9 mouse cellular contexts compared by ENCODE assay signal in genomic region chr12:38342657-38343056, GRCm38 (mm10).
DNase-seq lines count a peak whose midpoint lies in the region; ATAC-seq and TF ChIP-seq lines count a peak whose summit lies in the region.
"Had no signal": no experiment of that assay in that cellular context is flagged by ENCODE, and none has a peak within 500 bp of the region (broad histone marks: within the 10 kb centered on the region; RNA-seq: fewer than 3 reads in every experiment).

No protein-coding gene starts in this region.

- peak; percentile 44 for TF ChIP-seq RAD21 in MEL (IDR thresholded peaks at IDR 0.05; ENCODE audit: low read depth, low read length)

- TF ChIP-seq EP300 in MEL (IDR thresholded peaks at IDR 0.05; ENCODE audit: low read depth in 1 of 2, low read length in 2 of 2): no peak

- no peaks in the 10 kb centered on the region for H3K79me2 ChIP-seq in MEL (ENCODE audit: control insufficient read depth, insufficient read depth, low read length, poor library complexity)

- no peaks in the 10 kb centered on the region for H3K36me3 ChIP-seq in MEL (ENCODE audit: control insufficient read depth in 1 of 2, insufficient read depth in 2 of 2, low read length in 2 of 2)
- H3K36me3 ChIP-seq in embryonic facial prominence, embryonic 14.5 days (ENCODE audit: control insufficient read depth, insufficient read depth, low read length): no peaks in the 10 kb centered on the region
- no peaks in the 10 kb centered on the region for H3K36me3 ChIP-seq in hindbrain, embryonic 15.5 days
- H3K36me3 ChIP-seq: heart, embryonic 15.5 days had no signal

- H3K4me3 ChIP-seq in MEL (ENCODE audit: control insufficient read depth in 1 of 2, insufficient read depth in 1 of 2, low read depth in 2 of 2, low read length in 2 of 2): no peak overlapping the region
- no peak overlapping the region for H3K4me3 ChIP-seq in embryonic facial prominence, embryonic 14.5 days (ENCODE audit: low read depth, low read length)
- H3K4me3 ChIP-seq in hindbrain, embryonic 15.5 days: no peak overlapping the region
- H3K4me3 ChIP-seq: heart, embryonic 15.5 days had no signal

- H3K4me2 ChIP-seq in embryonic facial prominence, embryonic 14.5 days (ENCODE audit: low read depth, low read length): no peak overlapping the region
- H3K4me2 ChIP-seq in hindbrain, embryonic 15.5 days: peak overlapping the region; percentile 36
- H3K4me2 ChIP-seq: heart, embryonic 15.5 days had no signal

- no peak overlapping the region for H3K9ac ChIP-seq in MEL (ENCODE audit: control insufficient read depth, low read depth, low read length, poor library complexity, severe bottlenecking)
- H3K9ac ChIP-seq in embryonic facial prominence, embryonic 14.5 days (ENCODE audit: low read depth, low read length): no peak overlapping the region
- H3K9ac ChIP-seq in hindbrain, embryonic 15.5 days: no peak overlapping the region
- H3K9ac ChIP-seq: heart, embryonic 15.5 days had no signal

- peak; percentile 70 for ATAC-seq in embryonic facial prominence, embryonic 14.5 days (ENCODE audit: low read depth)
- peak; percentile 94 for ATAC-seq in hindbrain, embryonic 15.5 days (ENCODE audit: low FRiP score, low read depth)
- peak; percentile 84 for ATAC-seq in megakaryocyte progenitor cell, adult 5-6 weeks (replicated peaks; ENCODE audit: poor library complexity)

- DNase-seq in MEL (ENCODE audit: low read depth, low spot score): peak; percentile 36
- DNase-seq in adrenal gland, postnatal 25 days: peak; percentile 60
- peak; percentile 92 for DNase-seq in embryonic facial prominence, embryonic 14.5 days (ENCODE audit: low spot score)
- peak; percentile 57 to 82 for DNase-seq in layer of hippocampus, postnatal 14 days (ENCODE audit: low spot score in 2 of 2)
- peak; percentile 56 for DNase-seq in right cerebral cortex, postnatal 25 days
- DNase-seq in natural killer cell, adult 2 months (ENCODE audit: low spot score in 2 of 2): no peak

- no peaks in the 10 kb centered on the region for H3K4me1 ChIP-seq in MEL (ENCODE audit: control insufficient read depth in 1 of 2, insufficient read depth in 2 of 2, low read length in 2 of 2)
- no peaks in the 10 kb centered on the region for H3K4me1 ChIP-seq in embryonic facial prominence, embryonic 14.5 days (ENCODE audit: control insufficient read depth, insufficient read depth, low read length)
- H3K4me1 ChIP-seq in hindbrain, embryonic 15.5 days (replicated peaks): 0 out of 2 replicates have a peak, but pooled peaks cover 3% of the 10 kb centered on the region
- H3K4me1 ChIP-seq: heart, embryonic 15.5 days had no signal

- no peak overlapping the region for H3K27ac ChIP-seq in MEL (ENCODE audit: control insufficient read depth, low read depth, low read length)
- no peak overlapping the region for H3K27ac ChIP-seq in embryonic facial prominence, embryonic 14.5 days (replicated peaks; ENCODE audit: low read depth, low read length)
- no peak overlapping the region for H3K27ac ChIP-seq in hindbrain, embryonic 15.5 days (replicated peaks)
- H3K27ac ChIP-seq: heart, embryonic 15.5 days had no signal

- no peaks in the 10 kb centered on the region for H3K9me3 ChIP-seq in MEL (replicated peaks; ENCODE audit: insufficient read depth, low read length)
- H3K9me3 ChIP-seq in embryonic facial prominence, embryonic 14.5 days (ENCODE audit: control insufficient read depth, low read length): no peaks in the 10 kb centered on the region
- H3K9me3 ChIP-seq in hindbrain, embryonic 15.5 days: no peaks in the 10 kb centered on the region
- H3K9me3 ChIP-seq: heart, embryonic 15.5 days had no signal

- WGBS in embryonic facial prominence, embryonic 14.5 days: 11% methylated on average over 6 of the region's 6 CpGs
- 11% methylated on average over 6 of the region's 6 CpGs for WGBS in hindbrain, embryonic 15.5 days

- H3K27me3 ChIP-seq in MEL (ENCODE audit: control insufficient read depth in 1 of 2, insufficient read depth in 2 of 2, low read length in 2 of 2): no peaks in the 10 kb centered on the region
- no peaks in the 10 kb centered on the region; the same call in 1 of the 2 replicates for H3K27me3 ChIP-seq in embryonic facial prominence, embryonic 14.5 days (replicated peaks; ENCODE audit: control insufficient read depth, insufficient read depth, low read length)
- peaks cover 2% of the 10 kb centered on the region; the same call in 1 of the 2 replicates for H3K27me3 ChIP-seq in hindbrain, embryonic 15.5 days
- H3K27me3 ChIP-seq: heart, embryonic 15.5 days had no signal

- no peak for TF ChIP-seq POLR2A in MEL (IDR thresholded peaks at IDR 0.05; ENCODE audit: control insufficient read depth in 1 of 2, insufficient read depth in 1 of 2, low read depth in 1 of 2, low read length in 2 of 2, poor library complexity in 1 of 2)

- peak; percentile 36 to 63 (median 57) for TF ChIP-seq CTCF in MEL (IDR thresholded peaks at IDR 0.05 in 2 of 3, conservative IDR thresholded peaks at IDR 0.05 in 1 of 3; ENCODE audit: control insufficient read depth in 1 of 3, insufficient read depth in 1 of 3, low read depth in 2 of 3, low read length in 3 of 3, poor library complexity in 1 of 3, severe bottlenecking in 1 of 3)

TF ChIP-seq in MEL, 35 proteins besides CTCF, POLR2A, EP300 and RAD21:
- TF ChIP-seq ZC3H11A (IDR thresholded peaks at IDR 0.05; ENCODE audit: low read depth, low read length): peak; percentile 36; the same call in 1 of the 2 replicates
- no peak for TF ChIP-seq MAFK (IDR thresholded peaks at IDR 0.05; ENCODE audit: borderline replicate concordance, low read depth, low read length)
- no peak for TF ChIP-seq USF2 (IDR thresholded peaks at IDR 0.05; ENCODE audit: borderline replicate concordance in 1 of 2, insufficient read depth in 1 of 2, low read depth in 1 of 2, low read length in 2 of 2)
- TF ChIP-seq SMC3 (IDR thresholded peaks at IDR 0.05; ENCODE audit: low read depth, low read length): peak; percentile 80

Comparison
In these comparisons a context has a peak if more than half of its experiments do, and no peak if none do; other contexts are left out.
1. DNase-seq: peak in MEL (single experiment), adrenal gland, postnatal 25 days (single experiment), embryonic facial prominence, embryonic 14.5 days (single experiment), layer of hippocampus, postnatal 14 days (2 of 2) and right cerebral cortex, postnatal 25 days (single experiment); none in natural killer cell, adult 2 months (0 of 2).
2. Peak in every context shown above with its lines, with median percentiles within 50 percentile points of each other: ATAC-seq.